Mouse (Mus musculus): ENCODE measurements around the gene Olfr1358.

GRCm38 (mm10) chr10:78476821-78477220 is 40.4 kb upstream of the Olfr1358 start:
- TF ChIP-seq POLR2A (IDR thresholded peaks at IDR 0.05; ENCODE audit: borderline replicate concordance, insufficient read depth, low read length) (no peak), CTCF (IDR thresholded peaks at IDR 0.05; ENCODE audit: borderline replicate concordance, insufficient read depth, low read depth, low read length) (no peak)

Measured in cerebellum, adult 2 months (tissue).